Mouse (Mus musculus) kidney, adult 10 weeks (tissue): ENCODE results near the gene Hist3h2a. TPM values are rescaled to one million over a fixed set of nuclear protein-coding genes. Genes with fewer than 3 reads are reported as not detected.

Experiments
- polyA plus RNA-seq: library from polyadenylated mRNA; stranded (reverse); fragments of 350-450 nt; fragmentation: Illumina TruSeq; extraction: RNeasy Lipid Tissue Mini Kit (QIAGEN cat#74804); gene quantifications from one replicate; pipeline ENCODE4 v1.2.3, GENCODE M21; 2014; ENCODE audit warnings: low read depth, low replicate concordance

Gene Hist3h2a
- 23.7 TPM for polyA plus RNA-seq

GRCm38 (mm10) chr11:58954420-58955142 is at the start of gene Hist3h2a, which contains the start of gene Trim17:
TSS of gene Hist3h2a (plus strand) at chr11:58954685.
TSS of gene Trim17 (plus strand) at chr11:58954685.

GRCm38 (mm10) chr11:58917745-58918366 is 36.6 kb upstream of the Hist3h2a start, which contains the start of gene Btnl10:
TSS of gene Btnl10 (plus strand) at chr11:58917908.

GRCm38 (mm10) chr11:58938322-58939087 is 16.0 kb upstream of the Hist3h2a start, which contains the start of gene Rnf187:
TSS of gene Rnf187 (minus strand) at chr11:58938916.

GRCm38 (mm10) chr11:58948542-58949479 is 5.7 kb upstream of the Hist3h2a start, which contains the start of gene Hist3h2ba:
TSS of gene Hist3h2ba (plus strand) at chr11:58948920.

GRCm38 (mm10) chr11:58978027-58978705 is 23.7 kb downstream of the Hist3h2a start, which contains the start of gene Trim11:
TSS of gene Trim11 (plus strand) at chr11:58978093.

Other genes starting within 250 kb of the Hist3h2a start
- gene Olfr318, start 230.7 kb upstream of the Hist3h2a start, polyA plus RNA-seq: not detected
- gene Olfr317, start 215.5 kb upstream of the Hist3h2a start, polyA plus RNA-seq: not detected
- gene Olfr316, start 202.0 kb upstream of the Hist3h2a start, polyA plus RNA-seq: not detected
- gene Olfr315, start 181.5 kb upstream of the Hist3h2a start, polyA plus RNA-seq: not detected
- not detected for gene Olfr314, start 171.7 kb upstream of the Hist3h2a start, polyA plus RNA-seq
- gene Fam183b, start 152.7 kb upstream of the Hist3h2a start, polyA plus RNA-seq: not detected
- gene Olfr313, start 139.7 kb upstream of the Hist3h2a start, polyA plus RNA-seq: not detected
- gene Olfr312, start 125.4 kb upstream of the Hist3h2a start, polyA plus RNA-seq: not detected
- gene Olfr311, start 115.4 kb upstream of the Hist3h2a start, polyA plus RNA-seq: not detected
- gene Gm12258, start 107.5 kb upstream of the Hist3h2a start, polyA plus RNA-seq: 6.3 TPM
- 8.4 TPM for gene 2810021J22Rik, start 87.5 kb upstream of the Hist3h2a start, polyA plus RNA-seq
- gene Zfp39, start 50.5 kb upstream of the Hist3h2a start, polyA plus RNA-seq: 7.6 TPM
- gene Btnl10, start 36.8 kb upstream of the Hist3h2a start, polyA plus RNA-seq: not detected
- gene Rnf187, start 15.8 kb upstream of the Hist3h2a start, polyA plus RNA-seq: 14.1 TPM
- not detected for gene Hist3h2ba, start 5.8 kb upstream of the Hist3h2a start, polyA plus RNA-seq
- not detected for gene Trim17, start within 50 bp of the Hist3h2a start, polyA plus RNA-seq
- gene Trim11, start 23.4 kb downstream of the Hist3h2a start, polyA plus RNA-seq: 0.44 TPM
- gene Obscn, start 181.7 kb downstream of the Hist3h2a start, polyA plus RNA-seq: not detected
- 0.97 TPM for gene Iba57, start 209.1 kb downstream of the Hist3h2a start, polyA plus RNA-seq
- not detected for gene Gjc2, start 228.5 kb downstream of the Hist3h2a start, polyA plus RNA-seq
- gene Guk1, start 237.5 kb downstream of the Hist3h2a start, polyA plus RNA-seq: 5.9 TPM
- gene Mrpl55, start 247.8 kb downstream of the Hist3h2a start, polyA plus RNA-seq: 15.6 TPM